In genomic region chr19:5474281-5475068, GRCm38 (mm10) we compare ENCODE assay signal across 8 mouse cellular contexts. TPM values are rescaled to one million over a fixed set of nuclear protein-coding genes. Genes with fewer than 3 reads are reported as not detected.
DNase-seq lines count a peak whose midpoint lies in the region; ATAC-seq and TF ChIP-seq lines count a peak whose summit lies in the region.

No protein-coding gene starts in this region.

- no peaks in the 10 kb centered on the region for H3K27me3 ChIP-seq in intestine, embryonic 16.5 days (replicated peaks; ENCODE audit: control insufficient read depth, insufficient read depth, low read length)

- TF ChIP-seq CTCF in gastrocnemius, adult 2 months (IDR thresholded peaks at IDR 0.05) = no peak

- no peaks in the 10 kb centered on the region for H3K9me3 ChIP-seq in intestine, embryonic 16.5 days (ENCODE audit: control insufficient read depth, low read length)

- peak overlapping the region; percentile 80 for H3K9ac ChIP-seq in intestine, embryonic 16.5 days (ENCODE audit: low read depth, low read length)

- ATAC-seq in intestine, embryonic 16.5 days = peak; percentile 72

- no peaks in the 10 kb centered on the region for H3K36me3 ChIP-seq in intestine, embryonic 16.5 days (ENCODE audit: control insufficient read depth, insufficient read depth, low read length)

- 2% methylated on average over 50 of the region's 68 CpGs for WGBS in intestine, embryonic 16.5 days

- peak overlapping the region; percentile 78 for H3K4me3 ChIP-seq in gastrocnemius, adult 2 months
- peak overlapping the region; percentile 62 for H3K4me3 ChIP-seq in intestine, embryonic 16.5 days (ENCODE audit: low read length)

- intact Hi-C loops in gastrocnemius, adult 2 months (cut with DNase I) = no loop called here

- peak; percentile 44 for DNase-seq in ovary, postnatal 14 days (ENCODE audit: low spot score)
- no peak for DNase-seq in ovary, postnatal 10 days (ENCODE audit: low spot score)
- peak; percentile 65 for DNase-seq in brain, adult 2 months (ENCODE audit: low read depth, low spot score)
- DNase-seq in gastrocnemius, adult 2 months = peak; percentile 79
- peak; percentile 61 to 83 for DNase-seq in lung, postnatal 4 days
- no peak for DNase-seq in B cell, adult 2 months
- no peak for DNase-seq in spleen, postnatal 36 days (ENCODE audit: low spot score in 2 of 2)

- peak overlapping the region; percentile 97 for H3K4me2 ChIP-seq in intestine, embryonic 16.5 days (ENCODE audit: low read depth, low read length)

- H3K4me1 ChIP-seq in intestine, embryonic 16.5 days (ENCODE audit: control insufficient read depth, insufficient read depth, low read length) = peaks cover 8% of the 10 kb centered on the region

- H3K27ac ChIP-seq in gastrocnemius, adult 2 months = peak overlapping the region; percentile 80
- H3K27ac ChIP-seq in intestine, embryonic 16.5 days (ENCODE audit: low read length) = peak overlapping the region; percentile 88

RNA-seq across cellular contexts. Expression of gene Efemp2, which starts 0.7 kb away (rescaled TPM):
- 1 to 10 TPM; 3.4 to 6.6 TPM for total RNA-seq in gastrocnemius, adult 2 months (2021)
- 106 and 112 TPM in 2 replicates for polyA plus RNA-seq in intestine, embryonic 16.5 days (2015; fragmentation: Nextera tagmentation; extraction: Ambion mirVana)

RNA-seq across cellular contexts. Expression of gene Ctsw, which starts 6.2 kb away (rescaled TPM):
- total RNA-seq in gastrocnemius, adult 2 months (2021) = not detected
- 1.7 and 2.8 TPM in 2 replicates for polyA plus RNA-seq in intestine, embryonic 16.5 days (2015; fragmentation: Nextera tagmentation; extraction: Ambion mirVana)

RNA-seq across cellular contexts. Expression of gene Mus81, which starts 13.7 kb away (rescaled TPM):
- total RNA-seq in gastrocnemius, adult 2 months (2021) = 10 to 100 TPM; 20.1 to 23.3 TPM
- 32.7 and 36.5 TPM in 2 replicates for polyA plus RNA-seq in intestine, embryonic 16.5 days (2015; fragmentation: Nextera tagmentation; extraction: Ambion mirVana)

RNA-seq across cellular contexts. Expression of gene Fibp, which starts 14.1 kb away (rescaled TPM):
- total RNA-seq in gastrocnemius, adult 2 months (2021) = 10 to 100 TPM; 33.9 to 35.8 TPM
- 102 and 106 TPM in 2 replicates for polyA plus RNA-seq in intestine, embryonic 16.5 days (2015; fragmentation: Nextera tagmentation; extraction: Ambion mirVana)

RNA-seq across cellular contexts. Expression of gene Cfl1, which starts 15.8 kb away (rescaled TPM):
- 10 to 100 TPM; 52.8 to 72.0 TPM for total RNA-seq in gastrocnemius, adult 2 months (2021)
- polyA plus RNA-seq in intestine, embryonic 16.5 days (2015; fragmentation: Nextera tagmentation; extraction: Ambion mirVana) = 2,274 and 2,378 TPM in 2 replicates

Comparison
In these comparisons a context has a peak if more than half of its experiments do, and no peak if none do; other contexts are left out.
1. DNase-seq: peak in ovary, postnatal 14 days (single experiment), brain, adult 2 months (single experiment), gastrocnemius, adult 2 months (single experiment) and lung, postnatal 4 days (2 of 2); none in ovary, postnatal 10 days (single experiment), B cell, adult 2 months (0 of 2) and spleen, postnatal 36 days (0 of 2).